Mouse (Mus musculus) right cerebral cortex, adult 2 months (tissue): ENCODE measurements around the gene Srebf2.

Source experiments
- DNase-seq, 2 experiments: peaks; one replicate each; pipeline ENCODE4 v3.0.0; 2021 to 2022; ENCODE audit warnings: low spot score in 2 of 2

The Srebf2 gene

DNA sequence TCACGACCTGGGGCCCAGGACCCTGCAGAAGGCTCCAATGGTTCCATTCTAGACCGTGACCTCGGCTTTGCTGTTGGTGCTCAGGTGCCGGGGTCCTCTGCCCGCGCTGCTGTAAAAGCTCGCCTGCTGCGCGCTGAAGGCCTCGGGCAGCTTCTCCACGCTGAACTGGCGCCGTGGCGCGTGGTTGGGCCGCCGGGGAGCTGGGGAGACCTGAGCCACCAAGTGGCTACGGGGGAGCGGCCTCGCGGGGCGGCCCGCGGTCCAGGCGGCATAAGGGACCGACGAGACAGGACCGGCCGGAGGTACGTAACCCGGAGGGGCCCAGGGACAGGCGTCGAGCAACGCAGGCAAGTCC is 60.1 kb downstream of the Srebf2 start:
- no peak for DNase-seq

DNA sequence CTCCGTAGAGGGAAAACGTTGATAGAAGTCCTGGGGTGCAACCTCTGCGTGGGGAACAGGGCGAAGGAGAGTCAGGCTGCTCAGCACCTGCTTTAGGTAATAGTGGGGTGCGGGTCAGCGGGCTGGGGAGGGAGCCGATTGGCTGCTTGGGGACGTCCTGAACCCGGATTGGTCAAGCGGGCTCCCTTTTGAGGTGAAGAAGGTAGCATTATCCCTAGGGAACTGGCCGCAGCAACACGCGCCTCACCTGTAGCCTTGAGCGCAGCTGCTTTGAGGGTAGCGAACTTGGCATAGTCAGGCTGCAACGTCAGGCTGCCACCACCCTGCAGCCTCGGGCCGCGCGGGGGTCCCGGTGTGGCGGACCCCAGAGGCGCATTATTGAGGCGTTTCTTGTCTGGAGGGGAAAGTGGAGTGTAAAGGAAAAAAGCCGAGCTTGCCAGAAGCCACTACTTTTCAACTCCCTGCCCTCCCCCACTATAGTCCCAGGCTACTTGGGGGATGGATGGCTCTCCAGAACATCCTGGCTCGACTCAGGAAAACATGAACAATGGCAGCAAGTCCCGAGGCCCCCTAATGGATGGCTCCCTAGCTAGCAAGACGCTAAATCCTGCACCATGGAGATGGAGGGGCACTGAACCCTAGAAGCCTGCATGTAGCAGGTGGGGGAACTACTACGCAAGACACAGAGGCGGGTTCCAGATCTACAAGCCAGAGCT is 60.7 kb downstream of the Srebf2 start:
- DNase-seq: no peak

GRCm38 (mm10) chr15:82208307-82208706 is 61.3 kb downstream of the Srebf2 start:
- DNase-seq: no peak

DNA sequence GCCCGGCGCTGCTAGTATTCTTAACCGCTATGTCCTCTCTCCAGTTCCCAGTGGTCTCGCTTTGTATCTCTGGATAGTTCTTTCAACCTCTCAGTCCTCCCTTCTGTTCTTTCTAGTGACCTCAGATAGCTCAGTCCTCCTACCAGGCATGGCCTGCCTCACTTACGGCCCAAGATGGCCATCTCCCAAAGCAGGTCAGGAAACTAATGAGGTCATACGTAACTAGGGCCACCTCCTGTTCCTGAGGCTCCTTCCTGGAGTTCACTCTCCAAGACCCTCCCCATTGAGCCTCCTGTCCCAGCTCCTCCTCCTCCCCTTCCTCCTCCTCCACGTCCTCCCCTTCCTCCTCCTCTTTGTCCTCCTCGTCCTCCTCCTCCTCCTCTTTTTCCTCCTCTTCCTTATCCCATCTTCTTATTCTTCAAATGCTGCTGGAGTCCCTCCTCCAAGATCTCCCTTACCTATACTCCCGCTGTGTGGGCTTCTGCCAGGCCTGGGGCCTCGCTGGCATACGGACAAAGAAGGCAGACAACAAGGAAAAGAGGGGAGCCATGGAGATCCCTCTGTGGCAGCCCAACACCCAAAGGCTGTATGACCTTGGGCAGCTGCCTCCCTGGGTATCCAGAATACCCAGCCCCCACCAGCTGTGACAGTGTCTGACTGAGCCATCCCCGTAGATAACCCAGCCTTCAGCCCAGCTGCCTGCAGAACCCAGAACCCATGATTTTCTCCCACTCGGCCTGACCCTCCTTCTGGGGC is 62.5 kb downstream of the Srebf2 start:
- no peak for DNase-seq

GRCm38 (mm10) chr15:82210801-82211200 is 63.8 kb downstream of the Srebf2 start:
- DNase-seq: no peak

GRCm38 (mm10) chr15:82211281-82211680 is 64.3 kb downstream of the Srebf2 start:
- no peak for DNase-seq

- DNase-seq: no peak
Observed at GRCm38 (mm10) chr15:82211911-82212751, 65.2 kb downstream of the Srebf2 start.

DNA sequence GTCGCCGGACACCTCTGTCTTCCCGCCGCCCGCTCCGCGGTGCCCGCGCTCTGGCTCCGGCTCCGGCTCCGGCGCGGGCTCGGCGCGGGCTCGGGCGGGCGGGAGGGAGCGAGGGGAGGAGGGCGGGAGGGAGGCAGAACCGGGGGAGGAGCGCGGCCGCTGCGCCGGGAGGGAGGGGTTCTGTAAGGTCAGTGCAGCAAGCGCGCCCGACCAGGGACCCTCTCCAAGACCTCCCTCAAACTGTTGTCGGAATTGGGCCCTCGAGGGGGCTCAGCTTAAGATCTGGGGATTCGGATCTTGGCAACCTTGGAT is 65.7 kb downstream of the Srebf2 start, which contains the start of gene Shisa8:
Gene Shisa8, minus strand, starts transcription at position 64 of the 312 bp plus-strand sequence.
- no peak for DNase-seq

DNA sequence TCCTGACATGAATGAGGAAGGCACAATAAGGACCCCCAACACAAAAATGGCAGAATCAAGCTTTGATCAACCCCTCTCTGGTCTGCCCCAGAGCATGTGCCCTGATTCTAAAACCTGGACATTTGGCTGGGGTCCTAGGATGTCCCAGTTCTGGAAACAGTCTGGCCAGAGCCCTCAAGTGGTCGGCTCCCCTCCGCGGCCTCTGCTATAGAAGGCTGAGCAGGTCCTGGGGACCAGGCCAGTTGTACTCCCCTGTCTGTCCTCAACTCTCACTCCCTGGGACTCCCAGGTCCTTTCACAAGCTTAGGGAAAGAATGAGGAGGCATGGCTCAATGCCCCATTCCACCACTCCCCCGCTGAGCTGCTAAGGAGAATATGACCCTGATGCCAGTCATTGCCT is 66.2 kb downstream of the Srebf2 start:
- no peak for DNase-seq

GRCm38 (mm10) chr15:82215332-82216046 is 68.5 kb downstream of the Srebf2 start:
- DNase-seq: no peak

DNA sequence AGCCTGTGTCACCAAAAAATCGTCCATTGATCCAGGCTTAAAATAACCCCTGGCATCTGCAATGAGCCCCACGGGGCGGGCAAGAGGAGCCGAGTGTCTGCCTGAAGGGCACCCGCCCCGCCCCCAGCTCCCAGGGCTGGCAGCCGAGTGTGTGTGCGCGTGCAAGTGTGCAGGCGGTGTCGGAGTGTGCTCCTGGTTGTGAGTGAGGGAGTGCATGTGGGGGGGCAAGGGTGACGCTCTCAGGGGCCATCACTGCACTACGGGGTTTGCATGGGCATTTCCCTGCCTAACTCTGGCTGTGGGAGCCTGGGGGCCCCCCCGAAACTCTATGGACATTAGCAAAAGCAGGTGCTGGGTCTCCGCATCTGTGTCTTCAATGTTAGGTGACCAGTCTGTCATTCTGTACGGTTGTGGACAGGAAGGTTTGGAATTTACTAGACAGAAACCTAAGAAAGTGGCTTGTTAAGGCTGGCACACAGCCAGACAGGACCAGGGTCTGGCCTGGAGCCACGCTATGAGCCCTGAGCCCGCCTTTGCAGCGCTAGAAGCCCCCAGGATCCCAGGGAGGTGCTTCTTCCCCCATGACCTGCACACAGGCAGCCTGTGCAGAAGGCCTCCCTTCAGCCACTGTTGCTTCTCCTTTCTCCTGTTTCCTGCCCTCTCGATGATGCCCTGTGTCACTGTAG is 69.3 kb downstream of the Srebf2 start:
- DNase-seq: no peak

GRCm38 (mm10) chr15:82217039-82217438 is 70.1 kb downstream of the Srebf2 start:
- DNase-seq: no peak

DNA sequence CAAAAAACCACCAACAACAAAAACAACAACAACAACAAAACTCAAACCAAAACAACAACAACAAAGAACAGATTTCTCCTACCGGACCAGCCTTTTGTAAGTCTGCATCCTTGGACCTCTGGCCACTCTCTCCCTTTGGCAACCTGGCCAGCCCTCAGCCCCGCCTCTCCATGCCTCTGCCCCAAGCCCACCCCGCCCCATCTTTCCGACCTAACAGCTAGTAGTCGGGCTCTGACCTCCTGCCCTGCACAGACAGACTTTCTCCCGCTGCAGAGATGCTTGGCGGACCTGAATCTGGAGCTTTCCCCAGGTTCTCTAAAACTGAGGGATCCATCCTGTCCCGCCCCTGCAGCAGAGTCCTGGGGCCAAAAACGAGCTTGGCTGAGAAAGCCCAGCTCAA is 71.0 kb downstream of the Srebf2 start:
- no peak for DNase-seq

GRCm38 (mm10) chr15:82218778-82219666 is 72.0 kb downstream of the Srebf2 start:
- no peak for DNase-seq

DNA sequence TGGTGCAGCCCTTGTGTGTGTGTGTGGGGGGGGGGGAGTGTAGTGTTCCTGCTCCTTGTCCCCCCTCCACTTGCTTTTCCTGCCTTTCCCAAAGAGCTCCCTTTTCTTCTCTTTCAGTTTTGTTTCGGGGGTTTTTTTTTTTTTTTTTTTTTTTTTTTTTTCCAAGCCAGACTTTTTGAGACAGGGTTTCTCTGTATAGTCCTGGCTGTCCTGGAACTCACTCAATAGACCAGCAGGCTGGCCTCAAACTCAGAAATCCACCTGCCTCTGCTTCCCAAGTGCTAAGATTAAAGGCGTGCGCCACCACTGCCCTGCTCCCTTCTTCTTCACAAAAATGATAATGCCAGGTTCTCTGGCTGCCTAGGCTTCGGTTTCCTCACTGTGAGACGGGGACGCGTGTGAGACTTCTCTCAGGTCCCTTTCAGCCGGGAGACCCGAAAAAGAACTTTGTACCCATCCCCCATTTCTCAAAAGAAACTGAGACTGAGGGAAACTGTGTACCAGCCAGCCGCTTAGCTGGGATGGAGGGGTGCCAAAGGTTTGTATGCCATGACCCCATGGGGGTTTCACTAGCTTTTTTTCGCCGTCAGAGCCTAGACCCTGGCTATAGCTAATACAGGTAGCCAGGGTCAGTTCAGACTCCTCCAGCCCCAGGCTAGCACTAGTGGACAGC is 73.2 kb downstream of the Srebf2 start:
- no peak for DNase-seq

GRCm38 (mm10) chr15:82221104-82221860 is 74.3 kb downstream of the Srebf2 start:
- no peak for DNase-seq

DNA sequence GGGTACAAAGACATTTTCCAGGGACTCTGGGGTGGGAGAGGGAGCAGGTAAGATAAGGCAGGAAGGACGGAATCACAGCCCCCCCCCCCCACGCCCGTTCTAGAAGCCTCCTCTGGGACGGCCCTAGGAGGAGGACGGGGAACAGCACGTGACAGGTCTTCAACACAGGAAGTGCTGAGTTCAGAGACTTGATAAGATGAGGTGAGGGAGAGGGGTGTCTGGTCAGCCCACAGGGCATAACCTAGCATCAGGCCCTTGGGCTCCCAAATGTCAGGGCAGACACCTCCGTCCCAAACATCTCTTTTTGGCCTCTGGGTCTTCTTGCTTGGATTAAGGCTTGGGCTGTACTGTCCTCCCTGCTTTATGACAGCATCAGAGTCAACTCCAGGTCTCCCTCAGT is 76.3 kb downstream of the Srebf2 start:
- DNase-seq: no peak

- DNase-seq: no peak
Observed at GRCm38 (mm10) chr15:82223657-82224601, 76.9 kb downstream of the Srebf2 start, which contains the start of gene Tnfrsf13c. Tnfrsf13c (minus strand) TSS chr15:82224369.
